Mouse (Mus musculus) kidney, embryonic 15.5 days (tissue): ENCODE data around the gene Bcl2l14. TPM values are rescaled to one million over a fixed set of nuclear protein-coding genes. Genes with fewer than 3 reads are reported as not detected.

Experiments
- ATAC-seq: fragments of 200-750 bp; cut with Nextera tagmentation; replicated peaks from 2 replicates; pipeline ENCODE4 v1.8.0; 2017; ENCODE audit warnings: moderate TSS enrichment; ENCODE audit not compliant: low FRiP score
- H3K27ac ChIP-seq: fragments of 300-500 bp; sonication (generic); 2 replicates; pipeline ENCODE4 v1.5.1; 2015; ENCODE audit warnings: mild to moderate bottlenecking, inconsistent platforms
- H3K27me3 ChIP-seq: fragments of 300-500 bp; sonication (generic); 2 replicates; pipeline ENCODE4 v1.6.1; 2015; ENCODE audit warnings: inconsistent platforms
- H3K36me3 ChIP-seq: fragments of 300-500 bp; sonication (generic); 2 replicates; pipeline ENCODE4 v1.6.1; 2015; ENCODE audit warnings: inconsistent platforms
- H3K4me1 ChIP-seq: fragments of 300-500 bp; sonication (generic); 2 replicates; pipeline ENCODE4 v1.6.1; 2015; ENCODE audit warnings: inconsistent platforms
- H3K4me2 ChIP-seq: fragments of 300-500 bp; sonication (generic); 2 replicates; pipeline ENCODE4 v1.6.1; 2015; ENCODE audit warnings: moderate library complexity, mild to moderate bottlenecking, inconsistent platforms
- H3K4me3 ChIP-seq: fragments of 300-500 bp; sonication (generic); replicated peaks from 2 replicates; pipeline ENCODE4 v1.5.1; 2015; ENCODE audit warnings: mild to moderate bottlenecking, inconsistent platforms
- H3K9ac ChIP-seq: fragments of 300-500 bp; sonication (generic); 2 replicates; pipeline ENCODE4 v1.6.1; 2015; ENCODE audit warnings: mild to moderate bottlenecking, inconsistent platforms
- H3K9me3 ChIP-seq: fragments of 300-500 bp; sonication (generic); replicated peaks from 2 replicates; pipeline ENCODE4 v1.6.1; 2016; ENCODE audit warnings: inconsistent platforms
- WGBS: fragments of 180-500 bp; shearing (Covaris S2); methylation state at CpG from one replicate; pipeline ENCODE4 v1.1.7; 2015; ENCODE audit warnings: mixed read lengths; 5-methylcytosine and 5-hydroxymethylcytosine counted together
- polyA plus RNA-seq: library from polyadenylated mRNA; unstranded; fragments of >200 nt; fragmentation: Nextera tagmentation; extraction: Ambion mirVana; gene quantifications from 2 replicates; pipeline ENCODE4 v1.2.1, GENCODE M21; 2015

Gene Bcl2l14
- 4.6 and 5.5 TPM in 2 replicates for polyA plus RNA-seq

DNA sequence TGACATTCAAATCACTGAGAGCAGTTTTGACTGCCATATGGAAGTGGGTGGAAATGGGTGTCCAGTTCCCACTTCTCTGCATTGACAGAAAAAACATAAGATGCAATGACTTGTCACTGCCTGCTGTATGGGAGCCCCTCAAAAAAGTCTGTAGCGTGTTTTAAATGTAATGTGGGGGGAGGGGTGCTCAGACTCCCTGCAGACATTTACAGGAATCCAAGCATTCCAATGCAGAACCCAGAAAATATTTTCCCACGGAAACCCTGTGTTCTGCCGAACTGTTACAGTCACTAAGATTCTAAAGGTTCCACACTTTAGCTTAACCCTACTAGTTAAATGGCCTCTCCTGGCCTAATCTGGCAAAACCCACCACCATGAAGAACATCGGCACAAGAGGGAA is at the start of gene Bcl2l14:
Gene Bcl2l14 (plus strand): TSS at position 301 of the 400 bp plus-strand sequence.
- H3K9ac ChIP-seq = no peak within 1 kb of the TSS
- no peak within 1 kb of the TSS for H3K4me3 ChIP-seq
- H3K4me1 ChIP-seq = peaks cover 2% of the 10 kb centered on the region; the same call in 1 of the 2 replicates
- H3K27me3 ChIP-seq = no peaks in the 10 kb centered on the region
- H3K27ac ChIP-seq = no peak within 1 kb of the TSS
- no peak within 1 kb of the TSS for H3K4me2 ChIP-seq
- 83% methylated on average over 4 of the region's 4 CpGs for WGBS
- no peak for ATAC-seq
- no peaks in the 10 kb centered on the region for H3K36me3 ChIP-seq
- no peaks in the 10 kb centered on the region for H3K9me3 ChIP-seq

GRCm38 (mm10) chr6:134348526-134349067 is 47.5 kb upstream of the Bcl2l14 start:
- H3K4me2 ChIP-seq = no peak overlapping the region
- no peak overlapping the region for H3K9ac ChIP-seq
- H3K9me3 ChIP-seq = no peaks in the 10 kb centered on the region
- H3K4me3 ChIP-seq = no peak overlapping the region
- H3K27ac ChIP-seq = no peak overlapping the region
- ATAC-seq = no peak
- no peaks in the 10 kb centered on the region for H3K4me1 ChIP-seq
- H3K27me3 ChIP-seq = no peaks in the 10 kb centered on the region
- no peaks in the 10 kb centered on the region for H3K36me3 ChIP-seq
- WGBS = 90% methylated on average over 7 of the region's 7 CpGs

GRCm38 (mm10) chr6:134352881-134353280 is 43.2 kb upstream of the Bcl2l14 start:
- H3K4me2 ChIP-seq = no peak overlapping the region
- H3K36me3 ChIP-seq = no peaks in the 10 kb centered on the region
- 79% methylated on average over 6 of the region's 6 CpGs for WGBS
- H3K4me3 ChIP-seq = no peak overlapping the region
- ATAC-seq = no peak
- no peaks in the 10 kb centered on the region for H3K27me3 ChIP-seq
- H3K4me1 ChIP-seq = no peaks in the 10 kb centered on the region
- H3K27ac ChIP-seq = no peak overlapping the region
- H3K9ac ChIP-seq = no peak overlapping the region
- no peaks in the 10 kb centered on the region for H3K9me3 ChIP-seq

- Histone ChIP-seq H3K9me3 (no peaks in the 10 kb centered on the region), H3K9ac (no peak overlapping the region), H3K27me3 (no peaks in the 10 kb centered on the region), H3K4me2 (no peak overlapping the region), H3K27ac (no peak overlapping the region), H3K4me3 (no peak overlapping the region), H3K4me1 (no peaks in the 10 kb centered on the region), H3K36me3 (no peaks in the 10 kb centered on the region)
- no peak for ATAC-seq
- WGBS = 89% methylated on average over 4 of the region's 4 CpGs
Observed at GRCm38 (mm10) chr6:134353751-134354150, 42.4 kb upstream of the Bcl2l14 start.

- no peak for ATAC-seq
- WGBS = 77% methylated on average over 6 of the region's 6 CpGs
- Histone ChIP-seq H3K4me2 (no peak overlapping the region), H3K4me1 (no peaks in the 10 kb centered on the region), H3K27me3 (no peaks in the 10 kb centered on the region), H3K36me3 (no peaks in the 10 kb centered on the region), H3K4me3 (no peak overlapping the region), H3K27ac (no peak overlapping the region), H3K9me3 (no peaks in the 10 kb centered on the region), H3K9ac (no peak overlapping the region)
Observed at GRCm38 (mm10) chr6:134357570-134357969, 38.5 kb upstream of the Bcl2l14 start.

DNA sequence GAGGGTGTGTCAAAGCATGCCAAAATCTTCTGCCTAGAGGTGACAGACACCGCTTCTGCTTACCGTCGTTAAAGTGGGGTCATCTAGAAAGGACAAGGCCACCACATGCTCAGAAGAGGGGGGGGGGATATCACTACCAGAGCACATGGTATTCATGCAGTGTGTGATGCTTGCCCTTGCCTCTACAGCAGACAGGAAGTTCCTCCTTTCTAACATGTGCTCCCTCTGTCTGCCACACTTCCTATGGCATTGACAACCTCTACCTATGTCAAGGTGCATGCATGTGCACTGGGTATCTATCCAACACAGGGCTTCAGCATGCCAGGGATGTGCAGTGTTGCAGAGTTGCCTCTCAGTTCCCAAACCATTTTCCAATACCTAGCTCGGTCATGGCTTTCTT is 36.0 kb upstream of the Bcl2l14 start:
- no peaks in the 10 kb centered on the region for H3K9me3 ChIP-seq
- 89% methylated on average over 4 of the region's 4 CpGs for WGBS
- H3K4me2 ChIP-seq = no peak overlapping the region
- H3K27ac ChIP-seq = no peak overlapping the region
- H3K36me3 ChIP-seq = no peaks in the 10 kb centered on the region
- H3K9ac ChIP-seq = no peak overlapping the region
- peaks cover 4% of the 10 kb centered on the region; the same call in 1 of the 2 replicates for H3K4me1 ChIP-seq
- H3K4me3 ChIP-seq = no peak overlapping the region
- no peaks in the 10 kb centered on the region for H3K27me3 ChIP-seq
- ATAC-seq = no peak

DNA sequence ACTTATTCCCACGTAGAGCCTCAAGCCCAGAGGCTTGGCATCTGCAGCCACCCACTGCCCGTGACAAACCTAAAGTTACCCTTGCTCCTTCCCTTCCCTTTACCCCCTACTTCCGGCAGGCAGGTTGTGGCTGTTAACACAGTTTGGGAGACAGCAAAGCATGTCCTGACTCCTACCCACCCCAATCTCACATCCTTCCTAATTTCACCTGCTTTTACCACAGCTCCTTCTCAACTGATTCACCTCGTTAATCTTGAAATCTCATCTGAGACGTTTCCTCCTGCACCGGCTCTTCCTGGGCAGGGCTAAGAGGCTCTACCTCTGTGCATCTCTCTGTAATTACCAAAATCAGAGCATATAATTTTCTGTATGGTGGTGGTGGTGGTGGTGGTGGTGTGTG is 31.5 kb upstream of the Bcl2l14 start:
- 29% methylated on average over 6 of the region's 6 CpGs for WGBS
- Histone ChIP-seq H3K9me3 (no peaks in the 10 kb centered on the region), H3K4me3 (no peak overlapping the region), H3K36me3 (no peaks in the 10 kb centered on the region), H3K4me2 (no peak overlapping the region), H3K9ac (no peak overlapping the region), H3K4me1 (peaks cover 21% of the 10 kb centered on the region; the same call in 1 of the 2 replicates), H3K27me3 (no peaks in the 10 kb centered on the region), H3K27ac (no peak overlapping the region)
- no peak for ATAC-seq

- no peak overlapping the region for H3K4me2 ChIP-seq
- no peak overlapping the region for H3K27ac ChIP-seq
- no peaks in the 10 kb centered on the region for H3K27me3 ChIP-seq
- H3K36me3 ChIP-seq = no peaks in the 10 kb centered on the region
- 67% methylated on average over 4 of the region's 4 CpGs for WGBS
- H3K9me3 ChIP-seq = no peaks in the 10 kb centered on the region
- H3K4me3 ChIP-seq = no peak overlapping the region
- peaks cover 21% of the 10 kb centered on the region; the same call in 1 of the 2 replicates for H3K4me1 ChIP-seq
- no peak for ATAC-seq
- no peak overlapping the region for H3K9ac ChIP-seq
Observed at GRCm38 (mm10) chr6:134365952-134366351, 30.2 kb upstream of the Bcl2l14 start.

- Histone ChIP-seq H3K4me3 (no peak overlapping the region), H3K36me3 (no peaks in the 10 kb centered on the region), H3K4me1 (peaks cover 21% of the 10 kb centered on the region; the same call in 1 of the 2 replicates), H3K27me3 (no peaks in the 10 kb centered on the region), H3K9ac (no peak overlapping the region), H3K9me3 (no peaks in the 10 kb centered on the region), H3K4me2 (no peak overlapping the region), H3K27ac (peak overlapping the region; percentile 58; the same call in 1 of the 2 replicates)
- WGBS = 43% methylated on average over 10 of the region's 10 CpGs
- no peak for ATAC-seq
Observed at GRCm38 (mm10) chr6:134366366-134367351, 29.5 kb upstream of the Bcl2l14 start.

DNA sequence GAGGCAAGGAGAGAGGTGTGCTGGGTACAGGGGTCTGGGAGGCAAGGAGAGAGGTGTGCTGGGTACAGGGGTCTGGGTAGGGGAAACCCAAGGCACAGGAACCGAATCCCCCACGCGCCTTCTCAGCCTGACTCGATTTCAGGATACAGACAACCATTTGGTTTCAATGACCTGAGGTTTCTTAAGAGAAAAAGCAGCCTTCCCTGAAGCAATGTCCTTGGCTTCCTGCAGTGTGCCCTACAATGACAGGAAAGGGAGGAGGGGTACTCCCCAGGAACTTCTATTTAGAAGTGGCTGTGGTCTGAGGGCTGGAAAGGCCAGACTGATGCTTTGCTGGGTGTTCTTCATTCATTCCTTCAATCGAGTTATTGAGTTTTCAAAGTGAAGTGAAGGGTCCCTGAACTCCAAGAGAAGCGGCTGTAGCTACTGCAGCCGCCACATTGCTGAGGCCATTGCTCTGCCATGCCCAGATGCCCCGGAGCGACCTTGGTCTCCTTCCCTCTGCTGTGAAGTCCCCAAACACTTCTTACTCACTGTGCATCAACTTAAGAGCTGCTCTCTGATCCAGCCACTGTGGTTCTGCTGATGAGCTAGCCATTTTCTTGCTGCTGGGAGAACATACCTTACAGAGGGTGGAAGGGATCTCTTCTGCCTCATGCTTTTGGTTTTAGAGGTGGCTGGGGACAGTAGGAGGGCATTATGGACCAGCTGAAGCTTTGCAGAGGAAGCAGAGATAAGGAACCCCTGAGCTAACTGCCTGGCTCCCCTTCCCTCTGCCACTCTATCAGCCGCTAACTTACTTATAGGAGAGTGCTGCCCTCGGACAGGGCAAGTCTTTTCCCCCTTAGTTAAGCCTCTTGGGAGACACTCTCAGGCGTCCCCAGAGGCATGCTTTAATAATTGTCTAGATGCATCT is 28.5 kb upstream of the Bcl2l14 start:
- ATAC-seq = no peak
- H3K27ac ChIP-seq = peak overlapping the region; percentile 58; the same call in 1 of the 2 replicates
- no peak overlapping the region for H3K4me3 ChIP-seq
- H3K27me3 ChIP-seq = no peaks in the 10 kb centered on the region
- no peak overlapping the region for H3K9ac ChIP-seq
- WGBS = 68% methylated on average over 12 of the region's 12 CpGs
- no peak overlapping the region for H3K4me2 ChIP-seq
- peaks cover 21% of the 10 kb centered on the region; the same call in 1 of the 2 replicates for H3K4me1 ChIP-seq
- no peaks in the 10 kb centered on the region for H3K9me3 ChIP-seq
- no peaks in the 10 kb centered on the region for H3K36me3 ChIP-seq

DNA sequence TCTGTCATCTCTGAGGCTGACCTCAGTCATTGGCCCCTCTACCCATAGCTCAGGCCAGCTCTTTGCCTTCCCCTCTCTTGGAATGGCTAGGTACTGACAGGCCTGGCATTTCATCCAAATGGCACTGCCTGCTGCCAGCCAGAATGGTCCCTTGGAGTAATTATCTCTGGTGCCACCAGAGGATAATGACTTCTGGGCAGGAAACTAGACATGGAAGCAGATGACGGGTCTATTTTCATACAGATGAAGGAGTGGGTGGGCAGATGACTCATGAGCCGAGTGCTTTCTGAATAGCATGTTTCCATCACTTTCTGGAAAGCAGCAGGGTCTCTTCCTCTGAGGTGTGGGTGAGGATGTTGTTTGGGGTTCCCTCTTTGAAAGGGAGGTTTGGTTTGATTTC is 23.2 kb upstream of the Bcl2l14 start:
- Histone ChIP-seq H3K27me3 (no peaks in the 10 kb centered on the region), H3K9ac (no peak overlapping the region), H3K4me3 (no peak overlapping the region), H3K4me1 (peaks cover 8% of the 10 kb centered on the region; the same call in 1 of the 2 replicates), H3K27ac (no peak overlapping the region), H3K36me3 (no peaks in the 10 kb centered on the region), H3K4me2 (no peak overlapping the region), H3K9me3 (no peaks in the 10 kb centered on the region)
- ATAC-seq = no peak
- WGBS = 66% methylated on average over 2 of the region's 2 CpGs
